Mouse (Mus musculus) adrenal gland, adult 8-10 months (tissue): ENCODE measurements around the gene Col1a1. TPM values are rescaled to one million over a fixed set of nuclear protein-coding genes. Genes with fewer than 3 reads are reported as not detected.

Experiments used
- DNase-seq: peaks from one replicate; pipeline ENCODE4 v3.0.0; 2022
- total RNA-seq, 4 experiments: library from RNA; stranded (reverse); gene quantifications; 2 replicates each; pipeline ENCODE4 v1.2.4; 2022

The Col1a1 gene
- 10 to 100 TPM; 25.9 to 57.5 (median 32.5) TPM for total RNA-seq

DNA sequence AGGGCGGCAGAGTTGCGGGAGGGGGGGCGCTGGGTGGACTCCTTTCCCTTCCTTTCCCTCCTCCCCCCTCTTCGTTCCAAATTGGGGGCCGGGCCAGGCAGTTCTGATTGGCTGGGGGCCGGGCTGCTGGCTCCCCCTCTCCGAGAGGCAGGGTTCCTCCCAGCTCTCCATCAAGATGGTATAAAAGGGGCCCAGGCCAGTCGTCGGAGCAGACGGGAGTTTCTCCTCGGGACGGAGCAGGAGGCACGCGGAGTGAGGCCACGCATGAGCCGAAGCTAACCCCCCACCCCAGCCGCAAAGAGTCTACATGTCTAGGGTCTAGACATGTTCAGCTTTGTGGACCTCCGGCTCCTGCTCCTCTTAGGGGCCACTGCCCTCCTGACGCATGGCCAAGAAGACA is at the start of gene Col1a1:
TSS of gene Col1a1 (plus strand) at position 180 of the 400 bp plus-strand sequence.
- DNase-seq, result no peak

GRCm38 (mm10) chr11:94891155-94891554 is 44.9 kb upstream of the Col1a1 start:
- no peak for DNase-seq

- DNase-seq, result no peak
Observed at GRCm38 (mm10) chr11:94896753-94897376, 39.2 kb upstream of the Col1a1 start.

- no peak for DNase-seq
Observed at GRCm38 (mm10) chr11:94901231-94901630, 34.8 kb upstream of the Col1a1 start.

- no peak for DNase-seq
Observed at GRCm38 (mm10) chr11:94904306-94904705, 31.7 kb upstream of the Col1a1 start.

DNA sequence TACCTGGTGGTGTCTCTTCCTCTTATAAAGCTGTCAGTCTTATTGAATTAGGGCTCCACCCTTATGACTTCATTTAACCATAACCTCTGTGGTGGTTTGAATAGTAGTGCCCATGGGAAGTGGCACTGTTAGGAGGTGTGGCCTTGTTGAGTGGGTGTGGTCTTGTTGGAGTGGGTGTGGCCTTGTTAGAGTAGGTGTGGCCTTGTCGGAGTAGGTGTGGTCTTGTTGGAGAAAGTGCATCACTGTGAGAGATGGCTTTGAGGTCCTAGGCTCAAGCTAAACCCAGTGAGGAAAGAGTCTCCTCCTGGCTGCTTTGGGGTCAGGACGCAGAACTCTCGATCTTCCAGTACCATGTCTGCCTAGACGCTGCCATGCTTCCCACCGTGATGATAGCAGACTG is 25.1 kb upstream of the Col1a1 start:
- no peak for DNase-seq

- DNase-seq, result no peak
Observed at GRCm38 (mm10) chr11:94912568-94912967, 23.5 kb upstream of the Col1a1 start.

DNA sequence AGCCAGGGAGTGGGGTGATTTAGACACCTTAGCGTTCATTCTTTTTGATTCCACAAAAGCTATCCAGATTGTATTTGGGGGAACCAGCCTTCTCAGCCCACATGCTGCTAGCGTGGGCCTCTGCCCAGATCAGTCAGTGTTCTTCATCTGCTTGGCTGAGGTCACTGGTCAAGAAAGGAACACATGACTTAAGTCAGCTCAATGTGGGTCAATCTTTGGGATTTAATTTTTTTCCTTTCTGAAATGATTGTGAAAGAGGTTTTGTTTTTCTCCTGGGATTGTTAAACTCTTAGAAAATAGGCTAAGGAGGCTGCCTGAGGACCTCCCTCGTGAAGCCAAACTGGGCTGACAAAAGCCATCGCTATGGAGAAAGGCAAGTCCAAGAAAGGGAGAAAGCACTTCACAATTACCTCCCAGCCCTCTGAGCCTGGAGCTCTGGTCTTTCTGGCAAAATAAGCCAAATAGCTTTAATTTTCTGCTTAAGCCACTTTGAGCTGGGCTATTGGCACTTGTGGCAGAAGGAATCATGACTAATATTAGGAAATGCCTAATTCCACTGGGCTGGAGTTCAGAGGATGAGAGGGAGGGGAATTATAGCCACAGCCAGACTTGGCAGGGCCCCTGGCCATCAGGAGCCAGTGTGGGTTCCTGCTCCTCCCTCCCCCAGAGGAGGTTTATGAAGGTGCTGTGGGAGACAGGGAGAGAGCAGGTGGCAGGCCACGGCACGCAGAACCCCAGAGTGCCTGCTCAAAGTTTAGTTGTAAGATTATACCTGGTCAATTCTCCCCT is 22.5 kb upstream of the Col1a1 start:
- DNase-seq, result no peak

DNA sequence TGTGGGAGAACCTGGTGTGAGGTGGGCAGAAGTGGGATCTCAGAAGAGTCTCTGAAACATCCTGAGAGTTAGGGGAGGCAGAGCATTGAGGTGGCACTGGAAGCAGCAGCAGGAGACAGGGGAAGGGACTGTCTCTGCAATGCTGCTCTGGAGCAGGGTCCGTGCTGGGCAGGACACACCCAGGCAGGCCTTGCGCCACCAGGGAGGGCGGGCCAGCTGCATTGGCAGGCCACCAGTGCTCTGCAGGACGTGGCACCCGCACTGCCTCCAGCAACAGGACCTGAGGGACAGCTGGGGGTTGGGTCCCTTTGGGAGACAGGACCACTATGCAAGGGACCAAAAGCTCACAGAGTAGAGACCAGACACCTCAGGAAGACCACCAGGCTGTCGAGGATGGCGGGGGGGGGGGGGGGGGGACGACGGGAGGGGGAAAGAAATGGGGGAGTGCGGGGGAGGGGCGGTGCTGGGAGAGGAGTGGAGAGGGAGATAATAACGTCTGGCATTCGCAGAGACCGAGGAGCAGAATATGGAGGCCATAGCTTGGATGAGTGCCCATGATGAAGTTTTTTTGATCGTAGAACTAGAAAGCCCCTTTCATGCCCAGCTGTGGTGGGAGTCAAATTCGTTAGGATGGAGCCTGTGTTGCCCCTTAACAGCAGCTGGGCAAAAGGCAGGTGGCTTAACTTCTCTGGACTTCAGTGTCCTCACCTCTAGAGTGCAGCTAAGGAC is 20.2 kb upstream of the Col1a1 start:
- no peak for DNase-seq

DNA sequence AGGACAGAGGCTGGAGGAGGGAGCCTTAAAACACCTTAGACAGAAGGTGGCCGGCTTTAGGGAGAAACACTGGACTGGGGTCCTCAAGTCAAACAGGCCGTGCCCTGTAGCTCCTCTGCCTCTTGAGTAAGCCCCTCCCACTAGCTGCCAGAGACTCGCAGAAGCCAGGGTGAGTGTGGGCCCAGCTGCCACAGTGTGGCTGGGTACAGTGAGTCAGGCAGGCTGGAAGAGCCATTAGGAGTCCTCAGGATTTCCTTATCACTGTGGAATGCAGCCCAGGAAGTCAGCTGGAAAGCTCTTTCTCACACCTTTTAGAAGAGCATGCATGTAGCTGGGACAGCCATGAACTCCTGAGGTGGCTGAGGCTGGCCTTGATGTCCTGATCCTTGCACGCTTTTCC is 19.5 kb upstream of the Col1a1 start:
- DNase-seq, result no peak

- DNase-seq, result no peak
Observed at GRCm38 (mm10) chr11:94917717-94918116, 18.3 kb upstream of the Col1a1 start.

GRCm38 (mm10) chr11:94920996-94921401 is 15.0 kb upstream of the Col1a1 start:
- no peak for DNase-seq

DNA sequence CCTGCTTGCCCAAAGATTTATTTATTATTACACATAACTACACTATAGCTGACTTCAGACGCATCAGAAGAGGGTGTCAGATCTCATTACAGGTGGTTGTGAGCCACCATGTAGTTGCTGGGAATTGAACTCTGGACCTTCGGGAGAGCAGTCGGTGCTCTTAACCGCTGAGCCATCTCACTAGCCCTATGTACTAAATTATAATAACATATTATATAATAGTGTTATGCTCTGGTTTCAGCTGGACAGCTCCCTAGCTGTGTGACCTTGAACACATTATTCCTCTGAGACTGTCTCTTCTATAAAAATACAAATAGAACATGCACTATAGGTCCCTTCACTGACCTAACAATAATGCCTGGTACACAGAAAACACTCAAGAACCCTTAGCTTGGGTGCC is 11.0 kb upstream of the Col1a1 start:
- no peak for DNase-seq

- no peak for DNase-seq
Observed at GRCm38 (mm10) chr11:94926431-94926830, 9.6 kb upstream of the Col1a1 start.

GRCm38 (mm10) chr11:94927771-94928291 is 8.2 kb upstream of the Col1a1 start:
- DNase-seq, result no peak

GRCm38 (mm10) chr11:94928820-94929219 is 7.2 kb upstream of the Col1a1 start:
- DNase-seq, result no peak

DNA sequence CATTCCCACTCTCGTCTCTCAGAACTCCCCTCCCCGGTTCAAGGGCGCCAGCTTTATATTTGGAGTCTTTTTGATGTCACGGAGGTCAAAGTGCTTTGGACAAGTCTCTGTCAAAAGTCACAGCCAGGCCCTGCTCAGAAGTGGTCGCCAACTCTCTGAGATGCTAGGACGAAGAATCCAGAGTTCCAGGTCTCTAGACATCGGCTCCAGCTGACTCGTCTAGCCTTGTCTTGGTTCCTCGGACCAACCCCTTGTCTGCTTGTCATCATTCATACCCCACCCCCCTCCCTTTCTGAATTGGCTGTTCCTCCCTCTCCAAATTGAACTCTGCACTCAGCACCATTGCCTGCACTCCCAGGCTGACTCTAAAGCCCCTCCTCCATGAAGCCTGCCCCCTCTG is 6.4 kb upstream of the Col1a1 start:
- DNase-seq, result no peak

GRCm38 (mm10) chr11:94930151-94930550 is 5.9 kb upstream of the Col1a1 start:
- no peak for DNase-seq

DNA sequence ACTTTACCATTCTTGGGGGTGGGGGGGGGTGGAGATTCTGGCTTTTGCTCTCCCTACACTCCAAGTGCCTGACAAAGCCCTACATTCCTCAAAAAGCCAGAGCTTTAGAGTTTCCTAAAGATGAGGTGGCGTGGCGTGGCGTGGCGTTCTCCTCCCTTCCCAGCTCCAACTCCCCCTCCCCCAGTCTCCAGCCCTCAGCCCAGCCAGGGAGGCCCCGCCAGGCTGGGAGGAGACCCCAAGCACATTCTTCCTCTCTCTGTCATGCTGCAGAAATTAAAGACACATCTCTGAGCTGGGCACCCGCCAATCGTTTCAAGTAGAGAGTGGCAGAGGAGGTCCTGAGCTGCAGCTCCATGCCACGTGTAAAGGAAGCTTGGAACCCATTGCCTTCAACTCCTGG is 2.4 kb upstream of the Col1a1 start:
- DNase-seq, result no peak

DNA sequence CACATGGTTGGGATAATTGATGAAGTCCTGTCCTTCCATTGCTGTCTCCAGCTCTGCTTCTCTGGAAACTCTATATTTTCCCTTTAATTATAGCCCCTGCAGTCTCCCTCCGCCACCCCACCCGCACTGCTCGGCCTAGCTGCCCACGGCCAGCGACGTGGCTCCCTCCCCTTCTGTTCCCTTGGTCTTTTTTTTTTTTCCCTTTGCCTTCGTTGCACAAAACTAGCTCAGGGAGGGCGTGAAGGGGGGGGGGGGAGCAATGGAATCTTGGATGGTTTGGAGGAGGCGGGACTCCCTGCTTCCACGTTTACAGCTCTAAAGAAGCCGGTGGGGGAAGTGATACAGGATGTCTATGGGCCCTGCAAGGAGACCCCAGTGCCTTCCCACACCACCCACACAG is 1.5 kb upstream of the Col1a1 start:
- no peak for DNase-seq

GRCm38 (mm10) chr11:94936851-94937295 is 849 bp downstream of the Col1a1 start:
- peak; percentile 65 for DNase-seq

GRCm38 (mm10) chr11:94937335-94937781 is 1.3 kb downstream of the Col1a1 start:
- DNase-seq, result no peak

DNA sequence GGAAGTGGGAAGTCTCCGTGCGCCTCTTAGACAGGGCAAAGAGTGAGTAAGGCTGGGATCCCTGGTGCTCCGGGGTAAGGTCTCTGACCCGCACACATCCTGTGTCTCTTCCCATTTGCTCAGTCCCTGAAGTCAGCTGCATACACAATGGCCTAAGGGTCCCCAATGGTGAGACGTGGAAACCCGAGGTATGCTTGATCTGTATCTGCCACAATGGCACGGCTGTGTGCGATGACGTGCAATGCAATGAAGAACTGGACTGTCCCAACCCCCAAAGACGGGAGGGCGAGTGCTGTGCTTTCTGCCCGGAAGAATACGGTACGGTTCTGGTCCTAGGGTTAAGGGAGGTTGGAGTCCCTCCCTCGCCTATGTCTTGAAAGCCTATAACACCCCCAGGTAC is 1.8 kb downstream of the Col1a1 start:
- DNase-seq, result no peak
